Mouse (Mus musculus) bone marrow macrophage, adult 2 months (primary cell): Measurements from ENCODE around the gene Csnk1g2. TPM values are rescaled to one million over a fixed set of nuclear protein-coding genes. Genes with fewer than 3 reads are reported as not detected.

Experiments
- H3K27ac ChIP-seq: 2 replicates; pipeline ENCODE4 v1.5.1; 2012; ENCODE audit warnings: low read depth, low read length; ENCODE audit not compliant: insufficient read depth
- H3K4me1 ChIP-seq: 2 replicates; pipeline ENCODE4 v1.6.1; 2012; ENCODE audit warnings: low read length; ENCODE audit not compliant: control insufficient read depth, insufficient read depth
- H3K4me3 ChIP-seq: 2 replicates; pipeline ENCODE4 v1.5.1; 2012; ENCODE audit warnings: mild to moderate bottlenecking, low read length, moderate library complexity; ENCODE audit not compliant: insufficient read depth
- CTCF ChIP-seq: IDR thresholded peaks from 2 replicates; pipeline ENCODE4 v1.5.1; 2012; ENCODE audit warnings: low read depth, mild to moderate bottlenecking, low read length, moderate library complexity
- POLR2A ChIP-seq: IDR thresholded peaks from 2 replicates; pipeline ENCODE4 v1.6.1; 2012; ENCODE audit warnings: mild to moderate bottlenecking, low read depth, low read length, borderline replicate concordance
- polyA plus RNA-seq: library from polyadenylated mRNA; stranded (reverse); fragments of >200 nt; gene quantifications from 2 replicates; pipeline ENCODE4 v1.2.4, GENCODE M21; 2012; ENCODE audit not compliant: missing spikeins, insufficient read depth, insufficient read length

Gene Csnk1g2
- polyA plus RNA-seq, 1 experiment: 98.4 TPM

DNA sequence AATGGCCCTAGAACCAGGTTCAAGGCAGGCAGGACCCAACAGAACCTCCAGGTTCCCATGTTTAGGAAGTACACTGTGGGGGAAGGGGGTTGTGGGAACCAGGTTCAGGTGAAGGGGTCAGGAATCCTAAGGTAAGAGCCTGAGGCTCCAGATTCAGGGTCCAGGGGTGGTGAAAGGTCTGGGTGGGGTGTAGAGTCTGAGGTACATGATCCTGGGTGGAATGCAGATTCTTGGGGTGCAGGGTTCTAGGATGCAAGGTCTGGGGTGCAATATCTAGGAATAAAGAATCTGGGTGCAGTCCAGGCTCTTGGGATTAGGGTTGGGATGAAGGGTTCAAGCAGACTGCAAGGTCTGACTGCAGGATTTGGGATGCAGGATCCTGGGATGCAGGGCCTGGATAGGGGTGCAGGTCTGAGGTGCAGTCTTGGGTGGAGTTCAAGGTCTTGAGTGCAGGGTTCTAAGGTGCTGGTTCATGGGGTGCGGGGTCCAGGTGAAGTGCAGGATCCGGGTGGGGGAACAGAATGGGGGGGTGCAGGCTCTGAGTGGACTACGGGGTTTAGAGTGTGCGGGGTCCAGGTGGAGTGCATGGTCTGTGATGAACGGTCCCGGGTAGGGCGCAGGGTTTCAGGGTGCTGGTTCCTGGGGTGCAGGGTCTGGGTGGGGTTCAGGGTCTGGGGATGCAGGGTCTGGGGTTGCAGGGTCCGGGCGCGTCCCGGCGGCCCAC, 32.9 kb downstream of the Csnk1g2 start:
- Histone ChIP-seq H3K27ac (no peak overlapping the region), H3K4me3 (peak overlapping the region; percentile 76), H3K4me1 (peaks cover 28% of the 10 kb centered on the region)
- TF ChIP-seq CTCF: no peak
- no peak for TF ChIP-seq POLR2A

DNA sequence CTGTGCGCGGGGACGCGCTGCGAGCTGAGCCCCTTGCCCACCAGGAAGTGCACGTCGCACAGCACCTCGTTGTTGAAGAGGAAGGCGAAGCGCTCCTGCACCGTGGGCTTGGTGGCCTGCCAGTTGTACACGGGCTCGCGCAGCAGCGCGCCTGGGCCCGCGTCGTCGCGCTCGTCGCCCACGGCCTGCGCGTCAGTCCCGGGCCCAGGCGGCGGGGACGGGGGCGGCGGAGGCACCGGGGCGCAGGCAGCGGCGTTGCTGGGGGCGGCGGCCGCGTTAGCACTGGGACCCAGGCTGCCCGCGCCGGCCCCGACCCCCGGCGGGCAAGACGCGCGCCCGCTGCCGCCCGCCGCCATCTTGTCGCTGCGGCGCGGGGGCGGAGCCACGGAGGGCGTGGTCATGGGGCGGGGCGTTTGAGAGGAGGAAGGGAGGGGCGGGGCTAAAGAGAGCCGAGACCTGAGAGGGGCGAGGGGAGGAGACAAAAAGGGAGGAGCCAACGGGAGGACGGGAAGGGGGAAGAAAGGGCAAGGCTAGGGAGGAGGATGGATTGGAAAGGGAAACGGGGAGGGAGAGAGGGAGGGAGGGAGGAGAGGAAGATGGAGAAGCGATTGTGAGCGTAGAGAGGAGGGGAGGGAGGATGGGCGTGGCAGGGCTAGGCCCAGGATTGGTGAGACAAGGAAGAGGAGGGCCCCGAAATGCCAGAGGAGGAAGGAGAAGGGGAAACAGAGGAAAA, 33.7 kb downstream of the Csnk1g2 start:
- Histone ChIP-seq H3K4me3 (peak overlapping the region; percentile 76), H3K27ac (peak overlapping the region; percentile 40), H3K4me1 (peaks cover 28% of the 10 kb centered on the region)
- TF ChIP-seq CTCF: no peak
- peak; percentile 72; the same call in 1 of the 2 replicates for TF ChIP-seq POLR2A

DNA sequence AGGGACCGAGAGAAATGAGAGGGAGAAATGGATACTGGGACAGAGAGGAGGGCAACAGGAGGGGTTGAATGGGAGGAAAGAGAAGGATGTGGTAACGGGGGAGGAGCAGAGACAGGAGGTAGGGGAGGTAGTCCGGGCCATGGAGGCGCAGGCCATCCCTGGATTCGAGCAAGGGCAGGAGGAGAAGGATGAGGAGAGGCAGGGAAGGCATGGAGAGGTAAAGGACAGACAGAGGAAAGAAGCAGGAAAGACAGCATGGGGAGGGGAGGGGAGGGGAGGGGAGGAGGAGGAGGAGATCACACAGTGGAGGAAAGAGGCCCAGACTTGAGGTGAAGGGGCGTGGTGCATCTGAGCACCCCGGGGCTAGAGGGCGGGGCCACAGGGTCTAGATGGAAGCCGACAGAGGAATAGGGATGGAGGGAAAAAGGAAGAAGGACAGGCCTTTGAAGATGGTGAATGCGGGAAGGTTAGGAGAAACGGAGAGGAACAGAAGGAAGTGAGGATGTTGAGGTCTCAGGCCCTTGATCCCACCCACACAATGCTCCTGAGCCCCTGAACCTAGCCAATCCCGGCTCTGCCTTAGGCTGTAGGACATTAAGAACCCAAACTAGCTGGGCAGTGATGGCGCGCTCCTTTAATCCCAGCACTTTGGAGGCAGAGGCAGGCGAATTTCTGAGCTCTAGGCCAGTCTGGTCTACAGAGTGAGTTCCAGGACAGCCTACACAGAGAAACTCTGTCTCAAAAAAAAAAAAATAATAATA, 34.4 kb downstream of the Csnk1g2 start, which contains the start of gene Btbd2:
TSS of gene Btbd2 (minus strand) at position 209 of the 761 bp plus-strand sequence.
- Histone ChIP-seq H3K4me3 (peak within 1 kb of the TSS; percentile 76), H3K4me1 (peaks cover 28% of the 10 kb centered on the region), H3K27ac (peak within 1 kb of the TSS; percentile 62)
- no peak for TF ChIP-seq CTCF
- no peak for TF ChIP-seq POLR2A

DNA sequence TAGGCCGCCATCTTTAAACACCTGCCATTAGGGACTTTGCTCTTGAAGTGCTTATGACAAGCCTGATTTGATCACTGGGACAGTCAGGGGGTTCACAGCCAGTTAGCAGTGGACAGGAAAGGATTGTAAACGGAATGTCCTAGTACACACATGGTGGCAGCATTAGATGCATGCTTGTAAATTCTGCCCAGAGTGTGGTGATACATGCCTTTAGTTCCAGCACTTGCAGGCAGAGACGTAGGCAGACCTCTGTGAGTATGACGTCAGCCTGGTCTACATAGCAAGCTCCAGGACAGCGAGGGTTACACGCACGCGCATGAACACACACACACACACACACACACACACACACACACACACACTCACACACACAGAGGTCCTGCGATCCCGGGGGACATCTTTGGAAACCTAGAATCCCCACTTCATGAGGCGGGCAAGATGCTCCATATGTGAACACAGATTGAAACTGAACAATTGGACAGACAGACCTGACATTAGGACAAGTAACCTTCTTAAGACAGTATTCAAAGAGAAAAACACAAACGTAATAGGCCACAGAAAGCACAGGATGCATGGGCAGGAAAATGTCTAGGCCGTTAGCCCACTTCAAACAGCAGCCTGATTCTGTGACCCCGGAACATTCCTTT, 35.7 kb downstream of the Csnk1g2 start:
- peak overlapping the region; percentile 62 for H3K27ac ChIP-seq
- H3K4me1 ChIP-seq: peaks cover 39% of the 10 kb centered on the region
- H3K4me3 ChIP-seq: peak overlapping the region; percentile 6; the same call in 1 of the 2 replicates
- TF ChIP-seq POLR2A: no peak
- no peak for TF ChIP-seq CTCF

DNA sequence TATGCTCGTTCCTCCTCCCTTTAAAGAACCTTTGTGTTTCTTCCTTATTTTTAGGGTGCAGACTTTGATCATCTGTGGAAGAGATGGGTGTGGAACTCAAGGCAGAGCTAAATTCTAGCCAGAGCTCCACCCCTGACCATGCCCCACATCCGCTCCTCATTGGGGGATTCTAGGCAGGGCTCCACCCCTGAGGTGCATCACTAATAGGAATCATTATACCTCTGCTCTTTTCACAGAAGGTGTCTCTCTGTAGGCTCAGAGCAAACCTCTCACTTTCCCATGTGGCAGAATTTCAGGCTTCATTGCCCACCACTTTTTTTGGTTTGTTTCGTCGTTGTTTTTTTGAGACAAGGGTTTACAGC, 36.2 kb downstream of the Csnk1g2 start:
- peak overlapping the region; percentile 22 for H3K4me3 ChIP-seq
- no peak for TF ChIP-seq CTCF
- no peak for TF ChIP-seq POLR2A
- H3K4me1 ChIP-seq: peaks cover 41% of the 10 kb centered on the region
- H3K27ac ChIP-seq: peak overlapping the region; percentile 62

- Histone ChIP-seq H3K4me1 (peaks cover 45% of the 10 kb centered on the region), H3K4me3 (peak overlapping the region; percentile 22), H3K27ac (peak overlapping the region; percentile 42)
- TF ChIP-seq CTCF: peak; percentile 56
- TF ChIP-seq POLR2A: no peak
These were observed 36.6 kb downstream of the Csnk1g2 start for GRCm38 (mm10) chr10:80659213-80659612.

DNA sequence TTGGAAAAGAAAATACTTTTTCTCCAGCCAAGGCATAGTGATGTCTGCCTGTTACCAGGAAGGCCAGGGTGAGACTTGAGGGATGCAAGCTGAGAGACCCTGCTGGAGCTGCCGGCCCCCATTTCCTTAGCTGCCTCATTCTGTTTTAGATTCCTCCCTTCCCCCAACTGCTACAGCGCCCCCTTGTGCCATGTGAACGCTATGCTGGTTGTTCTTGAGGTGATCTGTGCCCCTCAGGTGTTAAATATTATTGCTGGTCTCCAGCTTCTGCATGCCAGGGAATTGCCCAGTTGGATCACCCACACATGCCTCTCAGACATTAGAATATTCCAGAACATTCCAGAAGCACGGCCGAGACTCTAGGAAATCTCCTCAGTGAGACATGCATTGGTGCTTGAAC, 38.5 kb downstream of the Csnk1g2 start:
- Histone ChIP-seq H3K27ac (no peak overlapping the region), H3K4me3 (no peak overlapping the region), H3K4me1 (peaks cover 51% of the 10 kb centered on the region)
- TF ChIP-seq CTCF (peak; percentile 66), POLR2A (no peak)

DNA sequence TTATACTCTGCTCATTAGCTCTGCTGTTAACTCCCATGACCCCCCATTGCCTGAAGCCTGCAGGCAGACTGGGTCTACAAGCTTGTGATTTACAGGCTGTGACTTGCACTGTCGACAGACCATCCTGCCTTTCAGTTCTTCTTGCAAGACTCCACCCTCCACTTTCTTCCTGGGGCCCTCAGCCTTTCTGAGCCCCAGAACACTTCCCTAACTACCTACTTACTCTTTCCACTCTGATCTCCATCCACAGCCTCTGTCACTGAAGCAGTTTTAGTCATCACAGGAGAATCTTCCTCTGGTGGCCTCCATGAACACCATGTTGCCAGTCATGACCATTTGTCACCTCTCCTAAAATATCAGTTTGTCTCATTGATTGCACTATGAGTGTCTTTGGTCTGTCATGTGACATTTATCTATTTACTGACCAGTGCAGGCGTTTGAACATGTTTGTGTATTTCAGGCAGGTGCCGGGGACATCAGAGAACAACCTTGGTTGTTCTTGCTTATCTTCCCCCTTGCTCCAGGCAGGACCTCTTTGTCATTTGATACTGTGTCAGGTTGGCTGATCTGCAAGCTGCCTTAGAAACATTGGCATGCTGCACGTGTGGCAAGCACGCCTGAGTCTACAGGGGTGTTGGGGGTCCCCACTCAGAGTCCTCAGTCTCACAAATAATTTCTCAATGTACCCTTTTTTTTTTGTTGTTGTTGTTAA, 41.0 kb downstream of the Csnk1g2 start:
- peaks cover 36% of the 10 kb centered on the region for H3K4me1 ChIP-seq
- peak overlapping the region; percentile 83 for H3K27ac ChIP-seq
- H3K4me3 ChIP-seq: no peak overlapping the region; the same call in 1 of the 2 replicates
- TF ChIP-seq POLR2A (no peak), CTCF (no peak)
